Mouse (Mus musculus): Measurements from ENCODE around the gene Hist1h2bn. TPM values are rescaled to one million over a fixed set of nuclear protein-coding genes. Genes with fewer than 3 reads are reported as not detected.
"Not testable (repeated sequence)": the region's sequence is repeated elsewhere in the genome, so short reads cannot be mapped to it uniquely, and the experiment has no call there.

Hist1h2bn gene
- polyA plus RNA-seq, 1 experiment from 2014 or later, result 1.8 TPM

- ATAC-seq (replicated peaks; ENCODE audit: low FRiP score, low read depth) (no peak), DNase-seq (ENCODE audit: low spot score) (no peak)
- Histone ChIP-seq H3K27me3 (ENCODE audit: insufficient read depth, low read length) (no peaks in the 10 kb centered on the region), H3K4me1 (replicated peaks; ENCODE audit: insufficient read depth, low read length) (no peaks in the 10 kb centered on the region), H3K27ac (no peak overlapping the region), H3K36me3 (ENCODE audit: insufficient read depth, low read length) (no peaks in the 10 kb centered on the region), H3K4me3 (replicated peaks; ENCODE audit: low read depth, low read length) (no peak overlapping the region), H3K4me2 (ENCODE audit: low read length) (no peak overlapping the region), H3K9me3 (replicated peaks; ENCODE audit: low read length) (no peaks in the 10 kb centered on the region), H3K9ac (ENCODE audit: low read depth, low read length) (no peak overlapping the region)
- TF ChIP-seq CTCF (IDR thresholded peaks at IDR 0.05; ENCODE audit: low read depth), result no peak
Measured at GRCm38 (mm10) chr13:21751417-21751816, 2.5 kb upstream of the Hist1h2bn start.

- Histone ChIP-seq H3K4me3 (replicated peaks; ENCODE audit: low read depth, low read length) (no peak overlapping the region), H3K4me2 (ENCODE audit: low read length) (0 out of 2 replicates have a peak overlapping the region, but pooled peaks have one; percentile 16), H3K4me1 (replicated peaks; ENCODE audit: insufficient read depth, low read length) (no peaks in the 10 kb centered on the region), H3K9me3 (replicated peaks; ENCODE audit: low read length) (no peaks in the 10 kb centered on the region), H3K27ac (no peak overlapping the region), H3K9ac (ENCODE audit: low read depth, low read length) (no peak overlapping the region), H3K36me3 (ENCODE audit: insufficient read depth, low read length) (no peaks in the 10 kb centered on the region), H3K27me3 (ENCODE audit: insufficient read depth, low read length) (no peaks in the 10 kb centered on the region)
- TF ChIP-seq CTCF (IDR thresholded peaks at IDR 0.05; ENCODE audit: low read depth), result no peak
- DNase-seq (ENCODE audit: low spot score) (no peak), ATAC-seq (replicated peaks; ENCODE audit: low FRiP score, low read depth) (no peak)
- 78% methylated on average over 3 of the region's 3 CpGs for WGBS
Measured at GRCm38 (mm10) chr13:21751827-21752226, 2.1 kb upstream of the Hist1h2bn start.

GRCm38 (mm10) chr13:21752356-21752755 lies 1.6 kb upstream of the Hist1h2bn start:
- Histone ChIP-seq H3K27me3 (ENCODE audit: insufficient read depth, low read length) (no peaks in the 10 kb centered on the region), H3K27ac (no peak overlapping the region), H3K4me1 (replicated peaks; ENCODE audit: insufficient read depth, low read length) (no peaks in the 10 kb centered on the region), H3K4me3 (replicated peaks; ENCODE audit: low read depth, low read length) (no peak overlapping the region), H3K9ac (ENCODE audit: low read depth, low read length) (no peak overlapping the region), H3K36me3 (ENCODE audit: insufficient read depth, low read length) (no peaks in the 10 kb centered on the region), H3K4me2 (ENCODE audit: low read length) (0 out of 2 replicates have a peak overlapping the region, but pooled peaks have one; percentile 16), H3K9me3 (replicated peaks; ENCODE audit: low read length) (no peaks in the 10 kb centered on the region)
- WGBS, result 22% methylated on average over 3 of the region's 3 CpGs
- DNase-seq (ENCODE audit: low spot score) (peak; percentile 47), ATAC-seq (replicated peaks; ENCODE audit: low FRiP score, low read depth) (no peak)
- no peak for TF ChIP-seq CTCF (IDR thresholded peaks at IDR 0.05; ENCODE audit: low read depth)

- H3K9me3 ChIP-seq (replicated peaks; ENCODE audit: low read length), result no peaks in the 10 kb centered on the region
- H3K4me1 ChIP-seq (replicated peaks; ENCODE audit: insufficient read depth, low read length), result no peaks in the 10 kb centered on the region
- H3K9ac ChIP-seq (ENCODE audit: low read depth, low read length), result peak overlapping the region; percentile 46; the same call in 1 of the 2 replicates
- peak overlapping the region; percentile 92 for H3K27ac ChIP-seq
- no peaks in the 10 kb centered on the region for H3K27me3 ChIP-seq (ENCODE audit: insufficient read depth, low read length)
- DNase-seq (ENCODE audit: low spot score) (peak; percentile 29), ATAC-seq (replicated peaks; ENCODE audit: low FRiP score, low read depth) (no peak)
- TF ChIP-seq CTCF (IDR thresholded peaks at IDR 0.05; ENCODE audit: low read depth), result no peak
- no peaks in the 10 kb centered on the region for H3K36me3 ChIP-seq (ENCODE audit: insufficient read depth, low read length)
- peak overlapping the region; percentile 65 for H3K4me2 ChIP-seq (ENCODE audit: low read length)
- H3K4me3 ChIP-seq (replicated peaks; ENCODE audit: low read depth, low read length), result peak overlapping the region; percentile 44
- WGBS, result 2% methylated on average over 10 of the region's 10 CpGs
Measured at GRCm38 (mm10) chr13:21753051-21753523, 836 bp upstream of the Hist1h2bn start.

- Histone ChIP-seq H3K27ac (peak overlapping the region; percentile 92), H3K9ac (ENCODE audit: low read depth, low read length) (peak overlapping the region; percentile 40; the same call in 1 of the 2 replicates)
Measured at GRCm38 (mm10) chr13:21754294-21755001, 525 bp downstream of the Hist1h2bn start.

GRCm38 (mm10) chr13:21755707-21756106 lies 1.8 kb downstream of the Hist1h2bn start:
- Histone ChIP-seq H3K36me3 (ENCODE audit: insufficient read depth, low read length) (no peaks in the 10 kb centered on the region), H3K4me1 (replicated peaks; ENCODE audit: insufficient read depth, low read length) (no peaks in the 10 kb centered on the region), H3K9me3 (replicated peaks; ENCODE audit: low read length) (no peaks in the 10 kb centered on the region), H3K27ac (no peak overlapping the region), H3K27me3 (ENCODE audit: insufficient read depth, low read length) (no peaks in the 10 kb centered on the region), H3K9ac (ENCODE audit: low read depth, low read length) (no peak overlapping the region), H3K4me2 (ENCODE audit: low read length) (0 out of 2 replicates have a peak overlapping the region, but pooled peaks have one; percentile 7), H3K4me3 (replicated peaks; ENCODE audit: low read depth, low read length) (no peak overlapping the region)
- DNase-seq (ENCODE audit: low spot score), result no peak
- WGBS, result 34% methylated on average over 1 of the region's 1 CpGs
- TF ChIP-seq CTCF (IDR thresholded peaks at IDR 0.05; ENCODE audit: low read depth), result no peak
- ATAC-seq (replicated peaks; ENCODE audit: low FRiP score, low read depth), result no peak

More at GRCm38 (mm10) chr13:21754294-21755001, 525 bp downstream of the Hist1h2bn start:
- not testable (repeated sequence) for H3K27me3 ChIP-seq (ENCODE audit: insufficient read depth, low read length); H3K9me3 ChIP-seq (replicated peaks; ENCODE audit: low read length); H3K4me1 ChIP-seq (replicated peaks; ENCODE audit: insufficient read depth, low read length); H3K36me3 ChIP-seq (ENCODE audit: insufficient read depth, low read length)
- ATAC-seq (replicated peaks; ENCODE audit: low FRiP score, low read depth) (0 out of 2 replicates have a peak, but pooled peaks have one; percentile 0), DNase-seq (ENCODE audit: low spot score) (peak; percentile 63)
- Histone ChIP-seq H3K4me2 (ENCODE audit: low read length) (peak overlapping the region; percentile 65), H3K4me3 (replicated peaks; ENCODE audit: low read depth, low read length) (peak overlapping the region; percentile 44)
- under 1% methylated on average over 22 of the region's 26 CpGs for WGBS
